Mouse (Mus musculus) CD4-positive, CD25-positive, alpha-beta regulatory T cell, adult 4 months (primary cell): ENCODE measurements around the gene Lsm10. TPM values are rescaled to one million over a fixed set of nuclear protein-coding genes. Genes with fewer than 3 reads are reported as not detected.

ENCODE experiments used
- ATAC-seq: one replicate; pipeline ENCODE4 v1.8.0; 2017
- polyA plus RNA-seq, 2 experiments: library from polyadenylated mRNA; unstranded; fragments of 100-300 nt; shearing (Covaris generic); gene quantifications; one replicate each; pipeline ENCODE4 v1.2.1; 2017

Lsm10 gene
- polyA plus RNA-seq, 2 experiments from 2014 or later: 68.6 to 76.0 TPM

GRCm38 (mm10) chr4:126120506-126120905 is 24.1 kb downstream of the Lsm10 start:
- ATAC-seq: no peak

- no peak for ATAC-seq
Measured at GRCm38 (mm10) chr4:126123309-126124040, 27.1 kb downstream of the Lsm10 start.

GRCm38 (mm10) chr4:126130502-126130901 is 34.1 kb downstream of the Lsm10 start:
- ATAC-seq: no peak

DNA sequence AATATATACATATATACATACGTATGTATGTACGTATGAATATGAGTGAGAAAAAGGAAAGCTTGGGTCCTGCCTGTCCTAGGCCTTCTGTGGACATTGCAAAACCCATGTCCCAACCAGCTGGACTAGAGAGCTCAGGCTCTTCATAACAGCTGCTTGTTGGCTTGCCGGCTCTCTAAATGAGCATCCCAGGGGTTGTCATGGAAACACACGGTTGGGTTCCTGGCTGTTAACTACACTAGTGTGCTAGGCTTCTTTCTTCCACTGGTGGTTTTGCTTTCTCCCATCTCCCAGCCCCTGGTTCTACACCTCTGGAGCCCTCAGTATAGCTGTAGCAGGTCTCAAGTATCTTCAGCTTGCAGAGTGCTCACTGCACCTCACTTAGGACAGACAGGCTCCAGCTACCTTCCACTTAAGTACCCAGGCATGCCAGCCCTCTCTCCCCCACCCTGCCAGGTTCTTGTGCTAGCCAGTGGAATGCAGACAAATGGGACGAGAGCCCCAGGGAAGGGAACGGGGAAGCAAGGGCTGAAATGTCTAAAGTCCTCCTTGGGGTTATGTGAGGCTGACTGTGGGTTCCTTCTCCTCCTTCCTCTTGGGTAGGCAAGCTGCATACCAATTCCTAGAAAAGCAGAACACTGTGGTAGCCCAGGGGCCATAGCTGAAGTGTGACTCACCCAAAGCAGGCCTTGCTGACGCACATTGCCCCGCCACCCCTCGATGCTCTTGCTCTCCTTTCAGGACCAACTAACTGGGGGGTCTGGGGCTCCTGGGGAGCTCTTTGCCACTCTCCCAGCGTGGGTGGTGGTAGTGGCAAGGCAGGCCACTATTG is 35.1 kb downstream of the Lsm10 start:
- ATAC-seq: no peak

DNA sequence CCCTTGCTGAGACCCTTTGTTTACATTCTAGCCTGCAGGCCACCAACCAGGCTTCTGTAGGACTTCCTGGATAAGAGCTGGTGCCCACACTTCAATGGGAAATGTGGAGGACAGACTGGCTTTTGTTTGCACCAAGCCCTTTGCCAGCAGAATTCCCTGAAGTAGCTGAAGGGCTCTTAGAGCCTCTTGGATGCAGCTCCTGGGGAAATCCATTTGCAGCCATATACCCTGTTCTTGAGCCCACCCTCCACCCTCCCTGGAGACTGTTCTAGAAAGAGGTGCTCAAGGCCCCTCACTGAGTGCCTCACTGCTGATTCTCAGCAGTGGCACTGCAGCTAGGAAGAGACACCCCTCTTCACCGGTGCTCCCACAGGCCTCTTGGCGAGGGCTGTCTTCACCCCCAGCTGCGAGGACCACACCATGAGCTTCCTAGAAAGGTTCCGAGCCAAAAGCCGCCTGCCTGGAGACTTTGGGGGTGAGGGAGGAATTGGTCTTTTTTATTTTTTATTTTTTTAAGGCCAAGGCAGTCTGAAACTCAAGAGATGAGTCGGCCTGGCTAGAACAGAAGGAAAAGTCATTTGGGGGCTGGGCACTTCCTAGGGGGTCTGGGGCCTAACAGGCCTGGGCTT is 36.3 kb downstream of the Lsm10 start:
- no peak for ATAC-seq

DNA sequence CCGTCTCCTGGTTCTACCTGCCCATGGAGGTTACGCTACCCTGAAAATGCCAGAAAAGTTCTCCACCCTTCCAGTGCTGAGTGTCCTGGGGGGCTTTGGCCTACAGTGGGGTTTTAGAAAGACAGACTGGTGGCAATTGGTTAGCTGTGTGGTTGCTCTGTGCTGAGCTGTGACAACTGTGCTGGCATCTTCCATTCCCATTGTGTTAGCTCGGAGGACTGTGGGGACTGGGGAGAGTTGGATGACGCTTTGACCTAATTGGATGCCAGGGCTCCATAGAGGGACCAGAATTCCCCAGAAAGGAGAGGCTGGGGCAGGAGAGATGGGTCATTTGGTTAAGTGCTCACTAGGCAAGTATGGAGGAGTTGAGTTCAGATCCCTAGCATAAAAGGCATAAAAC is 37.8 kb downstream of the Lsm10 start:
- no peak for ATAC-seq

DNA sequence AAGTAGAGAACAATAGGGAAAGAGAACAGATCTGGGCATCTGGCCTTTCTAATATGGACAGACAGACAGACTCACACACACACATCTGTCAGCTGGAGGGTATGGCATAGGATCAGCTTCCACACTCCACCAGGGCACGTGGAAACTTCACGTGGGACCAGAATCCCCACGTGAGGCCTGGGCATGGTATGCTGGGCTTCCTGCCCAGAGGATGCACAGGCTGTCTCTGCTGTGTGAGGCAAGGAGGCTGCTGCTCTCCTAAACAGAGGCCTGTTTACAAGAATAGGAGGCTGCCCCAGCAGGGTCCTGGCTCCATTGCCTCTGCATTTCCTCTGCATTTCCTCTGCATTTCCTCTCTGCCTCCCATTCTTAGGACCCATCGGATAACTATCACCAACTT is 38.2 kb downstream of the Lsm10 start:
- no peak for ATAC-seq

GRCm38 (mm10) chr4:126137773-126138172 is 41.4 kb downstream of the Lsm10 start:
- ATAC-seq: no peak

DNA sequence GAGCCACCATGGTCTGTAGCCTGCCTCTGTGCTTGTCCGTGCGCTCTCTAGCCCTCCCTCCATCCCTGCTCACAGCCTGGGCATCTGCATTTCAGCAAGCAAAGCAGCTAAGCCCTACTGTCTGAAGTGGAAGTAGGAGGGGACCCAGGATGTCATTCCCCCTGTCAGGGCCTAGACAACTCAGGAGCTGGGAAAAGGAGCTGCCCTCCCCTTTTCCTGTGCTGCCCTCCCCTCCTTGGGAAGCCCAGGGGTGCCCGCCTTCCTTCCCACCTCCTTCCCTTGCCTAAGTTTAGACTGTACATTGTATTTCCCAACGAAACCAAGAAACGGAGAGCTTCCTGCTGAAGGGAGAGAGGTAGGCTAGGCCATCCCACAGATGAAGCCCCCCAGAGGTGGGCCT is 44.6 kb downstream of the Lsm10 start:
- ATAC-seq: no peak

DNA sequence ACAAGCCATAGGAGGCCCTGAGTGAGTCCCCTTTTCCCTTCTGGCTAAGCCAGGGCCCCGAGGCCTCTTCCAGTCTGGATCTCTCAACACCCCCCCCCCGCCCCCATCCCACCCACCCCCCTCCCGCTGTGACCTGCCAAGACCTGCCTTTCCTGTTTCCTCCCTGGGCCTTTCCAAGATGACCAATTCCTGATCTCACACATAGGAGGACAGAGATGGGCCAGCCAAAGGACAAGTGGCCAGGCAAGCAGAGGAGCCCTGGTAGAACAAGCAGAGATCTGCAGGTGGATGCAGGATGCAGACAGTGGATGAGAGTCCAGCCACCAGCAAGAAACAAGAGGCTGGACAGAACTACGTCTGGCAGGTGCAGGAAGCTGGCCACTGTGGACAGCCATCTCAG is 49.0 kb downstream of the Lsm10 start:
- no peak for ATAC-seq

DNA sequence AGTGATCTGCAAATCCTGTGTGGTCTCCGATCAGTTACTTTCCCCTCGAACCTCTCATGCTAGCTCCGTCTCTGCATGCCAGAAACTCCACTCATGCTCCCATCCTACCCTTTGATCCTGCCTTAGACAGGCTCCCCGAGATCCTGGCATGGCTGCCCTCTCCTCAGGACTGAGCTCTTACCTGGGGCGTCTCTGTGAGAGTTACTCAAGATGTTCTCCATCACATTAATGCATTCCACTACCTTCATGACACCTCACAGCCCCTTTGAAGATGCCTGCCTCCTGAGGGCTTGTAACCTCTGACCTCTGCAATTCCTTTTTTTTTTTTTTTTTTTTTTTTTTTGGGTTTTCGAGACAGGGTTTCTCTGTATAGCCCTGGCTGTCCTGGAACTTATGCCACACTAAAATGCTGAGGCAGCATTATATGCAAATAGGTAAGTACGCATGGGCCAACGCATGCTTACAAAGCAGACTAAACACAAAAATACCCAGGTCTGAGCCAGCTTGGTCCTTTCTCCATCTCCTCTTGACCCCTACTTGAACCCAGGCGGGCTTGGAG is 50.6 kb downstream of the Lsm10 start:
- ATAC-seq: no peak

- ATAC-seq: no peak
Measured at GRCm38 (mm10) chr4:126147533-126148160, 51.2 kb downstream of the Lsm10 start, which contains the start of gene Eva1b. TSS of gene Eva1b (plus strand) at chr4:126147744.

Other genes starting within 250 kb of the Lsm10 start
- gene Csf3r, start 72.1 kb upstream of the Lsm10 start, polyA plus RNA-seq: not detected
- gene Mrps15, start 49.7 kb upstream of the Lsm10 start, polyA plus RNA-seq: 10 to 100 TPM; 49.0 to 58.9 TPM
- gene Oscp1, start 38.1 kb upstream of the Lsm10 start, polyA plus RNA-seq: under 1 TPM in 1 of 2 experiments, not detected in 1; 0.70 TPM
- 10 to 100 TPM; 11.4 to 23.2 TPM for gene Stk40, start 7.3 kb downstream of the Lsm10 start, polyA plus RNA-seq
- 10 to 100 TPM; 10.5 to 12.7 TPM for gene Eva1b, start 51.1 kb downstream of the Lsm10 start, polyA plus RNA-seq
- 1 to 10 TPM in 1 of 2 experiments, under 1 TPM in 1; 0.56 to 1.2 TPM for gene Sh3d21, start 66.9 kb downstream of the Lsm10 start, polyA plus RNA-seq
- 100 to 1,000 TPM; 222 to 330 TPM for gene Thrap3, start 106.1 kb downstream of the Lsm10 start, polyA plus RNA-seq
- gene Map7d1, start 159.7 kb downstream of the Lsm10 start, polyA plus RNA-seq: 1 to 10 TPM; 2.0 to 6.3 TPM
- gene Trappc3, start 165.7 kb downstream of the Lsm10 start, polyA plus RNA-seq: 100 to 1,000 TPM in 1 of 2 experiments, 10 to 100 TPM in 1; 64.4 to 121 TPM
- not detected for gene Col8a2, start 190.2 kb downstream of the Lsm10 start, polyA plus RNA-seq
- gene Adprhl2, start 225.1 kb downstream of the Lsm10 start, polyA plus RNA-seq: 10 to 100 TPM; 20.3 to 33.8 TPM
- gene Tekt2, start 229.1 kb downstream of the Lsm10 start, polyA plus RNA-seq: not detected